11 mouse cellular contexts compared by ENCODE assay signal in genomic region chr2:153582876-153583585, GRCm38 (mm10). TPM values are rescaled to one million over a fixed set of nuclear protein-coding genes. Genes with fewer than 3 reads are reported as not detected.
DNase-seq lines count a peak whose midpoint lies in the region; ATAC-seq and TF ChIP-seq lines count a peak whose summit lies in the region.
"Had no signal": no experiment of that assay in that cellular context is flagged by ENCODE, and none has a peak within 500 bp of the region (broad histone marks: within the 10 kb centered on the region; RNA-seq: fewer than 3 reads in every experiment).

No protein-coding gene starts in this region.

- H3K4me1 ChIP-seq in heart, embryonic 13.5 days: peaks cover 32% of the 10 kb centered on the region
- H3K4me1 ChIP-seq in embryonic facial prominence, embryonic 10.5 days: peaks cover 43% of the 10 kb centered on the region
- peaks cover 82% of the 10 kb centered on the region for H3K4me1 ChIP-seq in liver, embryonic 13.5 days (replicated peaks)

- H3K27me3 ChIP-seq in heart, embryonic 13.5 days (replicated peaks): no peaks in the 10 kb centered on the region
- peaks cover 4% of the 10 kb centered on the region for H3K27me3 ChIP-seq in embryonic facial prominence, embryonic 10.5 days (replicated peaks; ENCODE audit: low read depth, poor library complexity, severe bottlenecking)
- H3K27me3 ChIP-seq in liver, embryonic 13.5 days: no peaks in the 10 kb centered on the region

- 48% methylated on average over 15 of the region's 15 CpGs for WGBS in heart, embryonic 13.5 days
- WGBS in embryonic facial prominence, embryonic 10.5 days: 53% methylated on average over 15 of the region's 15 CpGs
- WGBS in liver, embryonic 13.5 days (ENCODE audit: insufficient replicate concordance): 10% methylated on average over 15 of the region's 15 CpGs

- no peak for ATAC-seq in heart, embryonic 13.5 days (ENCODE audit: extremely low read depth, insufficient number of reproducible peaks, low FRiP score, low TSS enrichment)
- peak; percentile 58 for ATAC-seq in liver, embryonic 13.5 days (ENCODE audit: low read depth)
- ATAC-seq: CD4-positive, CD25-positive, alpha-beta regulatory T cell, adult 4 months had no signal

- intact Hi-C loops in heart, postnatal 36 days (cut with DNase I): no loop called here
- intact Hi-C loops in left cerebral cortex, postnatal 25 days (cut with DNase I): loop anchor here (10.0 kb wide), 2 partner anchors 288 to 438 kb away; partner anchors contain the start of gene Kif3b

- peak overlapping the region; percentile 24; the same call in 1 of the 2 replicates for H3K4me2 ChIP-seq in heart, embryonic 13.5 days
- H3K4me2 ChIP-seq in liver, embryonic 13.5 days: peak overlapping the region; percentile 77

- no peaks in the 10 kb centered on the region for H3K9me3 ChIP-seq in heart, embryonic 13.5 days
- no peaks in the 10 kb centered on the region for H3K9me3 ChIP-seq in embryonic facial prominence, embryonic 10.5 days
- no peaks in the 10 kb centered on the region for H3K9me3 ChIP-seq in liver, embryonic 13.5 days (replicated peaks)

- no peaks in the 10 kb centered on the region for H3K36me3 ChIP-seq in heart, embryonic 13.5 days
- H3K36me3 ChIP-seq in embryonic facial prominence, embryonic 10.5 days (replicated peaks): no peaks in the 10 kb centered on the region
- no peaks in the 10 kb centered on the region for H3K36me3 ChIP-seq in liver, embryonic 13.5 days

- no peak for TF ChIP-seq CTCF in layer of hippocampus, adult 2 months (conservative IDR thresholded peaks at IDR 0.05)

- H3K4me3 ChIP-seq in heart, embryonic 13.5 days: no peak overlapping the region
- no peak overlapping the region for H3K4me3 ChIP-seq in embryonic facial prominence, embryonic 10.5 days
- H3K4me3 ChIP-seq in liver, embryonic 13.5 days (replicated peaks): peak overlapping the region; percentile 47
- no peak overlapping the region for H3K4me3 ChIP-seq in layer of hippocampus, adult 2 months

- H3K9ac ChIP-seq in heart, embryonic 13.5 days: peak overlapping the region; percentile 37; the same call in 1 of the 2 replicates
- H3K9ac ChIP-seq in liver, embryonic 13.5 days: peak overlapping the region; percentile 72

- no peak overlapping the region for H3K27ac ChIP-seq in heart, embryonic 13.5 days (replicated peaks)
- H3K27ac ChIP-seq in embryonic facial prominence, embryonic 10.5 days (replicated peaks): 0 out of 2 replicates have a peak overlapping the region, but pooled peaks have one; percentile 60
- peak overlapping the region; percentile 92 for H3K27ac ChIP-seq in liver, embryonic 13.5 days
- no peak overlapping the region for H3K27ac ChIP-seq in layer of hippocampus, adult 2 months

- no peak for DNase-seq in heart, postnatal 36 days
- DNase-seq in ES-CJ7 (ENCODE audit: low read depth, low spot score): peak; percentile 43
- DNase-seq in embryonic facial prominence, embryonic 10.5 days (ENCODE audit: low spot score): no peak
- no peak for DNase-seq in liver, embryonic 13.5 days
- no peak for DNase-seq in left cerebral cortex, postnatal 25 days (ENCODE audit: low spot score in 2 of 2)
- DNase-seq in layer of hippocampus, adult 2 months (ENCODE audit: low spot score in 2 of 2): no peak
- DNase-seq in thymus, postnatal 4 days: no peak
- DNase-seq: embryo, embryonic 11 days; lung, postnatal 36 days had no signal

RNA-seq across cellular contexts. Expression of gene Commd7, which starts 49.5 kb away (rescaled TPM):
- polyA plus RNA-seq in heart, embryonic 13.5 days (2015; fragmentation: Nextera tagmentation; extraction: Ambion mirVana): 55.1 and 63.2 TPM in 2 replicates
- 10 to 100 TPM; 11.0 to 12.2 TPM for total RNA-seq in heart, postnatal 36 days (2021)
- 72.2 and 74.3 TPM in 2 replicates for polyA plus RNA-seq in embryonic facial prominence, embryonic 10.5 days (2016; fragmentation: Nextera tagmentation; extraction: Ambion mirVana)
- polyA plus RNA-seq in liver, embryonic 13.5 days (2015; fragmentation: Nextera tagmentation; extraction: Ambion mirVana): 39.8 and 39.9 TPM in 2 replicates
- total RNA-seq in left cerebral cortex, postnatal 25 days (2021): 10 to 100 TPM; 28.4 to 29.4 TPM
- 10 to 100 TPM; 25.2 to 31.0 TPM for total RNA-seq in layer of hippocampus, adult 2 months (2021)

RNA-seq across cellular contexts. Expression of gene Nol4l, which starts 53.3 kb away (rescaled TPM):
- 10.5 and 11.0 TPM in 2 replicates for polyA plus RNA-seq in heart, embryonic 13.5 days (2015; fragmentation: Nextera tagmentation; extraction: Ambion mirVana)
- total RNA-seq in heart, postnatal 36 days (2021): 1 to 10 TPM; 3.9 to 4.0 TPM
- 23.5 and 23.7 TPM in 2 replicates for polyA plus RNA-seq in embryonic facial prominence, embryonic 10.5 days (2016; fragmentation: Nextera tagmentation; extraction: Ambion mirVana)
- polyA plus RNA-seq in liver, embryonic 13.5 days (2015; fragmentation: Nextera tagmentation; extraction: Ambion mirVana): 5.3 and 5.4 TPM in 2 replicates
- total RNA-seq in left cerebral cortex, postnatal 25 days (2021): 10 to 100 TPM; 45.0 to 48.4 TPM
- total RNA-seq in layer of hippocampus, adult 2 months (2021): 10 to 100 TPM; 47.6 to 52.1 TPM

Comparison
In these comparisons a context has a peak if more than half of its experiments do, and no peak if none do; other contexts are left out.
1. H3K27ac ChIP-seq: peak in embryonic facial prominence, embryonic 10.5 days (single experiment) and liver, embryonic 13.5 days (single experiment); none in heart, embryonic 13.5 days (single experiment) and layer of hippocampus, adult 2 months (single experiment).
2. RNA of gene Nol4l, which starts 53.3 kb away (total RNA-seq): 47.6 to 52.1 TPM in layer of hippocampus, adult 2 months and 45.0 to 48.4 TPM in left cerebral cortex, postnatal 25 days; 3.9 to 4.0 TPM in heart, postnatal 36 days; every median in the first group is over 4 times any median in the second.